Mouse (Mus musculus): ENCODE results near the gene Ppp1r13l. TPM values are rescaled to one million over a fixed set of nuclear protein-coding genes. Genes with fewer than 3 reads are reported as not detected.

The Ppp1r13l gene
- polyA plus RNA-seq, 3 experiments from 2014 or later, result not detected

GRCm38 (mm10) chr7:19338060-19338459 lies 21.5 kb upstream of the Ppp1r13l start:
- no peak for ATAC-seq

GRCm38 (mm10) chr7:19338596-19338995 lies 21.0 kb upstream of the Ppp1r13l start:
- no peak for ATAC-seq

GRCm38 (mm10) chr7:19341250-19341649 lies 18.3 kb upstream of the Ppp1r13l start:
- no peak for ATAC-seq

- ATAC-seq, result no peak
Observed at GRCm38 (mm10) chr7:19341761-19342409, 17.7 kb upstream of the Ppp1r13l start.

- ATAC-seq, result no peak
Observed at GRCm38 (mm10) chr7:19342481-19343027, 17.0 kb upstream of the Ppp1r13l start.

GRCm38 (mm10) chr7:19343210-19343808 lies 16.2 kb upstream of the Ppp1r13l start:
- peak; percentile 23 for ATAC-seq

GRCm38 (mm10) chr7:19344237-19344847 lies 15.2 kb upstream of the Ppp1r13l start, which contains the start of gene Ercc1:
TSS of gene Ercc1 (plus strand) at chr7:19344778.
- ATAC-seq, result peak; percentile 10

- peak; percentile 87 for ATAC-seq
Observed at GRCm38 (mm10) chr7:19344938-19345471, 14.5 kb upstream of the Ppp1r13l start.

- no peak for ATAC-seq
Observed at GRCm38 (mm10) chr7:19349188-19349915, 10.2 kb upstream of the Ppp1r13l start.

GRCm38 (mm10) chr7:19350221-19350620 lies 9.3 kb upstream of the Ppp1r13l start:
- no peak for ATAC-seq

GRCm38 (mm10) chr7:19354991-19355390 lies 4.6 kb upstream of the Ppp1r13l start:
- no peak for ATAC-seq

- no peak for ATAC-seq
Observed at GRCm38 (mm10) chr7:19356311-19356710, 3.2 kb upstream of the Ppp1r13l start.

- no peak for ATAC-seq
Observed at GRCm38 (mm10) chr7:19357381-19358375, 1.9 kb upstream of the Ppp1r13l start.

GRCm38 (mm10) chr7:19358634-19359033 lies 915 bp upstream of the Ppp1r13l start:
- ATAC-seq, result no peak

GRCm38 (mm10) chr7:19359892-19360641 lies 518 bp downstream of the Ppp1r13l start:
- ATAC-seq, result peak; percentile 58

- ATAC-seq, result peak; percentile 50
Observed at GRCm38 (mm10) chr7:19360944-19361343, 1.4 kb downstream of the Ppp1r13l start.

- peak; percentile 29 for ATAC-seq
Observed at GRCm38 (mm10) chr7:19361720-19362119, 2.2 kb downstream of the Ppp1r13l start.

- no peak for ATAC-seq
Observed at GRCm38 (mm10) chr7:19362276-19362675, 2.7 kb downstream of the Ppp1r13l start.

- no peak for ATAC-seq
Observed at GRCm38 (mm10) chr7:19363881-19364280, 4.3 kb downstream of the Ppp1r13l start.

GRCm38 (mm10) chr7:19365376-19365775 lies 5.8 kb downstream of the Ppp1r13l start:
- no peak for ATAC-seq

GRCm38 (mm10) chr7:19368380-19368779 lies 8.8 kb downstream of the Ppp1r13l start:
- ATAC-seq, result no peak
